Mouse (Mus musculus): ENCODE results near the gene Tcirg1. TPM values are rescaled to one million over a fixed set of nuclear protein-coding genes. Genes with fewer than 3 reads are reported as not detected.
A peak's percentile ranks its signal among the peaks of the same experiment; 100 is the strongest.

Gene Tcirg1
- total RNA-seq, 2 experiments from 2014 or later: 15.4 to 20.2 TPM

DNA sequence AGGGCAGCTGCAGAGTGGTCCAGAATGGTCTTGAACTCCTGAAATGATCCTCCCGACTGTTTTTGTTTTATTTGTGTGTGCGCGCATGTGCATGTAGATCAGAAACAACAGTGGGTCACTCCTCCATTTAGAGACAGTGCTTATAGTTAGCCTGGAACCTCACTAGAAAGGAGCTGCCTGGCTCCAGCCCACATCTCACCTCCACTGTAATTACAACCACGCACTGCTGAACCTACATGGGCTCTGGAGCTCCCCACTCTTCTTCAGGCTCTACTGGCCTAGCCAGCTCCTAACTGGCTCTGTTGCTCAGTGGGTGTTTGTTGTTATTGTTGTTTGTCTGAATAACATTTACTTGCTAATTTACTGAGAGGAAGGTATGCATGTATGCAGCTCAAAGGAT is 7.3 kb downstream of the Tcirg1 start:
- DNase-seq (ENCODE audit: low spot score in 2 of 2): no peak

DNA sequence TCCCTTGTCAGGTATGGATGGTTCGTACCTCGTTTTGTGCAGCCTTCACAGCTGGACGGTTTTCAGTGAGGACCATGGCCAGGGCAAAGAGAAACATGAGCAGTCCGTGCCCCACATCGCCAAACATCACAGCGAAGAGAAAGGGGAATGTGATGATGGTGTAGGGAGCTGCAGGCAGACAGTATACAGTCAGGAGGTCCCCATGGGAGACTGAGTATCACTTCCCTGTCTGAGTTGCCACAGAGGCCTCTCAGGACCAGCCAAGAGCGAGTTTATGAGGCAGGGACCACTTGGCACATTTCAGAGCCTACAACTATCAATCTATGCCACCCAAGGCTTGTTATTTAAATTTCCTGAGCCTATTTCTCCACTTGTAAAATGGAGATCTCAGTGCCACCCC is 8.0 kb downstream of the Tcirg1 start:
- no peak for DNase-seq (ENCODE audit: low spot score in 2 of 2)

DNA sequence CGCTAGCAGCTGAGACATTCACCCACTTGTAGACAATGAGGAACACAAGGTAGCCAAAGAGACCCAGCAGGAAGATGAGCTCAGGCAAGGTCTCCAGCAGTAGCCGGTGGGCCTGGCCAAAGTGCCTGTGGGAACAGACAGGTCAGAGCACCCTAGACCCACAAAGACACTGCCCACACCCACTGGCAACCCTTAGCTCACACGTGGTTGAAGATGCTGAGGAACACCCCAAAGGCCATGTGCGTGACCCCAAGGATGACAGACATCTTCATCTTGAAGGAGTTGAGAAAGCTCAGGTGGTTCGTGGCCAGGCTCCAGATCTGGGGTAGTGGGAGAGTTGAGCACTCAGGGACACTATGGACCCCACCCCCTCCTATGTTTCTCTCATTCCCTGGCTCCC is 9.4 kb downstream of the Tcirg1 start:
- DNase-seq (ENCODE audit: low spot score in 2 of 2): no peak

DNA sequence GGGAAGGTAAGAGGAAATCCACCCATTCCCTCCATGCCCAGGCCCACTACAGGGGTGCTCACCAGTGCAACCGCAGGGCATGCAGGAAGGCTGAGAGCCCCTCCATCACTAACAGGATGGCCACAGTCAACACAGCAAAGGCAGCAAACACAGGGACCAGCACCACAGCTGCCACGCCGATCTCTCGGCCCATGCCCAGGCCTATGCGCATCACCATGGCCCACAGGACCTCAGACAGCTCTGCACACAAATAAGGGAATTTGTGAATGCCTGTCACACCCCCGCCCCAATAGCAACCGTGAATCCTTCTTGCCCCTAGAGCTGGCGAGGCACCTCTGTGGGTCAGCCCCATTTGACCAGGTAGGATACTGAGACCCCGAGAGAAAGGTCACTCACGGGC is 10.7 kb downstream of the Tcirg1 start:
- no peak for DNase-seq (ENCODE audit: low spot score in 2 of 2)

DNA sequence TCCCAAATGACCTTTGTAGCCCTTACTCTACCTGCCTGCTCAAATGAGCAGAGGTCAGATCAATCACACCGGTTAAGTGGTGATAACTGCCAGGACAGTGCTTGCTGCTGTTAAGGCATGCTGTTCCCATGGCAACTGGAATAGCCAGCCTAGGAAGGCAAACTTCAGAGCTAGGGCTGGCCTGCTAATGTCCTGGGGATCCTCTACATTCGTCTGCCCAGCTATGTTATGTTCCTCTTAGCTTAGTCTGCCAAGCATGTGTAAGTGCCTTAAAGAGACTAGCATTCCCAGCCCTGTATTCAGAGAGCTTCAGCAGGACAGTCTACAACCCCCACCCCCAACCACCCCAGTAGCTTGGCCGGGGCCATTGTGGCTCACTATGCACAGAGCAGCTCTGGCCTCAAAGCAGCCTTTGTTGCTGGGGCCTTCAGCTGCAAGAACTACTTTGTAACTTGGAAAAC is 11.7 kb downstream of the Tcirg1 start:
- peak in 1 of 2 experiments; percentile 34 for DNase-seq (ENCODE audit: low spot score in 2 of 2)

DNA sequence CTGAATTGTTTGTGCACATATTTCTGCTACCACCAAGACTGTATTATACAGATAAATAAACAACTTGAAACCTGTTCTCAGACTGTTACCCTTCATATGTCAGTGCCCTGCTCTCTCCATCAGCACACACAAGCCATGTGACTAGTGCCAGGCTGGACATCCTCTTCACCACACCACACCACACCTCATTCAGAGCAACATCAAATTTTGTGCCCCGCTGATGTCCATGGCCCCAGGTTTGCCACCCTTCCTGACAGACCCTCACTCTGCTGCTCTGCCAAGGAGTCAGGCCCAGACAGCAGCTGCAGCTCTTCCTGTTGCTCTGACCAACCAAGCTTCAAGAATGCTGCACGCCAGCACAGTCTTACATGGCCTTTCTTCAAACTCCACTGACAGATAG is 12.6 kb downstream of the Tcirg1 start:
- no peak for DNase-seq (ENCODE audit: low spot score in 2 of 2)

DNA sequence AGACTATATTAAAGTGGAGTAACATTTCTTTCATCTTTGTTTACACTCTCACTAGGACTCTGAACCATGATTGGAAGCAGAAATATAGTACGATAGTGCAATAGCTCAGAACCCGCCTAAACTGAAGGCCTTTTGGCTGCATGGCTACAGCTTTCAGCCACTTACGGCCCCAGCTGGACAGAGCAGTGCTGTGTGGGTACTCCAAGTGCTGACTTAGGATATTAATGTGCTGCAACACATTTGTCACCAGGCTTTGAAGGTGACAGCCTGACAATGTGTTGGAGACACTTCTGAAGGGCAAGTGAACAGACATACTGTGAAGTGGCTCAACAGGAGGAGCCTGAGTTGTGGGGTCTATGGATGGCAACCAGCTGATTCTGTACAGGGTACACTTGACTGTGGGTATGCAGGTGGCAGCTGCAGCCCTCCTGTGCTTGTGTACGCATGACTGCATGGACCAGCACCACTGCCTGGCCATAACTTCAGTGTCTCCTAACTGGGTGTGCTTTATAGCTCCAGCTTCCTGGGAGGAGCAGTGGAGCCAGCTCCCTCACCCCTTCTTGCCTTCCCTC is 13.3 kb downstream of the Tcirg1 start:
- DNase-seq (ENCODE audit: low spot score in 2 of 2): no peak

DNA sequence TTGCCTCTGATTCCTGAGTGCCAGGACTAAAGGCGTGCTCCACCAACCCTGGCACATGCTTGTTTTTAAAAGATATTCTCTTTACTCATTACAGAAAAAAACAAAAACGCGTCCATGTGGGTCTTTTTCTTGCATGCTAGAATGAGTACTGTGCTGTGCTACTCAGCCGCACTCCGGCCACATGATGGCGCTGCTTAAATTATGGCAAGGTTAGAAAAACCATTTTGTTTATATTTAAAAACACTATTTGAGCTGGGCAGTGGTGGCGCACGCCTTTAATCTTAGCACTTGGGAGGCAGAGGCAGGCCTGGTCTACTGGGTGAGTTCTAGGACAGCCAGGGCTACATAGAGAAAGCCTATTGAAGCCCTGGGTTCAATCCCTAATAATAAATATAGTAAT is 16.8 kb downstream of the Tcirg1 start:
- DNase-seq (ENCODE audit: low spot score in 2 of 2): no peak

DNA sequence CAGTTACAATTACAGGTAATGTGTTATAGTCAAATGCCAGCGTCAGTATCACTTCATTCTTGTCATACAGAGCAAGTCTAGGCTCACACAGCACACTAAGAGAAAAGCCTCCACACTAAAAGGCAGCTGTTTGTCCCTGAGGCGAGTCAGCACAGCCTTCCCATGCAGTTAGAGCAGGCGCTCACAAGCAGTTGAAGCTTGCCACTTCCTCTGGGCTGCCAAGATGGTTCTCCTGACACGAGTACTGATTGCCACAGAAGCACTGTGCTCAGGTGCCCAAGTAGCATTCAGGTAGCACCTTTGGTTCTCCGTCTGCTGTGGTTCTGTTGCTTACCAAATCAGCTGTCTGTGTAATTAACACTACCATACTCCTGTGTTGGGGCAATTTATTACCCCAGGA is 17.8 kb downstream of the Tcirg1 start:
- DNase-seq (ENCODE audit: low spot score in 2 of 2): no peak

DNA sequence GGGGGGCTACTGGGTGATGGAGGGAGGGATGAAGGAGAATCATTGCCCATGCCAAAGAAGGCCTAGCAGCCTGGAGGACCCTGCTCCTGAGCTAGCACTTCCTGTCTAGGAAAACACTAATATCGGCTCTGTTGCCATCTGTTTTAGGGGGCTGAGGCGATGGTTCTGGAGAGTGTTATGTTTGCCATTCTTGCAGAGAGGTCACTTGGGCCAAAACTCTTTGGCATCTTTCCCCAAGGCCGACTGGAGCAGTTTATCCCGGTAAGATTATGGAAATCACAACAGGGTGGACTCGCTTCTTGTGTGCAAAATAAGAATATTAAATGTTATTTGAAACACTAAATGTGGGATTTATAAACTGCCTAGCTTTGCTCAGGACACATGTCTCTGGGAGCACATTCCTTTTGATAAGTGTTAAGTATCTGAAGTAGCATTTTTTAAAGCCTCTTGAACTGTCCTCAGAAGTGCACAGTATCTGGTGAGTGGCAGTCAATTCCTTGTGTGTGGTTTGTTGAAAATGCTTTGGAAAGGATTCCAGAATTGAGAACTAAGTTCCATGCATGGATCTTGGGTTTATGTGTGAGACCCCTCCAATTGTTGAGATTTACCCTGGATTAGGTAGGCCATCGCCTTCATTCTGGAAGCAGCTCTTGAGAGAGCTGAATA is 22.5 kb downstream of the Tcirg1 start:
- DNase-seq (ENCODE audit: low spot score in 2 of 2): no peak

DNA sequence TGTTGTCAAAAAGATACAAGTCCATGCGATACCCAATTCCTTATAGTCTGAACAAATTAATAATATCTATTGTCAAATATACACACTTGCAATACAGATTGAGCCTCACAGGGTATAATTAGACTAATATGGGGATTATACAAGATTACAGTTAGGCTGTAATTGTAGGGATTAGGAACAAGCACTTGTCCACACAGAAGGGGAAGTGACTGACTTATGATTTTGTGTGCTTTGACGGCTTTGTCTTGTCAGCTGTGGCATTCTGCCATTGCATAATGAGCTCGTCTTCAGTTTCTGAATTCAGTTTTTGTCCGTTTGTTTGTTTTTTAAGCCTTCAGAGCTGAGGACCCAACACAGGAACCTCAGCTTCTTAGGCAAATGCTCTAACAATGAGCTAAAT is 24.7 kb downstream of the Tcirg1 start:
- no peak for DNase-seq (ENCODE audit: low spot score in 2 of 2)

DNA sequence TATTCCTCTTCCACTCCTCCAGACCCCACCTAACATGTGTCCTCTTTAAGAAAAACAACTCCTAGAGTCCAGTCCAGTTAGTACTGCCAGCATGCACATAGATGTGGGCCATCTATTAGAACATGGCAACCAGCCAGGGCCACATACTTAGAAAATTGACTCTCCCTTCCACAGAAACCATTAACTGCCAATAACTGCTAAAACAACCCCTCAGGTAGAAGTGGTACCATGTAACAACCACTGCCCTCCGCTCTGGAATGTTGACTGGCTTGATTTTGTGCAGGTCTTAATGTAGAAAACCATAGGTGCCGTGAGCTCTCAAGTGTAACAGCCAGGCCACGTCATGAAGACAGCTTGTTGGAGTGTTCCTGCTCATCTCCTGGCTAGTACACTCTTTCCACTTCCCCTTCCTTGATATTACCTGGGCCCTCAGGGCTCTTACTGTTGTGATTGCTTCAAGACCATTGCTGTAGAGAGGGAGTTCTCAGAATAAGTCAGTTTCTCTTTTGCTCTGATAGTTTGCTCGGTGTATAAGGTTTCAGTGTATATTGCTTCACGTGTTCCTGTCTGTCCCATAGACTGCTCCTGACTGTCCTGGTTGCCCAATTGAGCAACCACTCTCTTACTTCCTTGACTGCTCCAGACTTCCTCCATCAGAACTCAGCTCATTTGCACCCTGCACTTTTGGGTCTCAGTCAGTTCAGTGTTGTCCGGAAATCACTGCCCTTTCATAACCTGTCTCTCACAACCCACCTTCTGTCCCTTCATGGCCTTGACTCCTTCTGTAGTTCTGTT is 26.7 kb downstream of the Tcirg1 start:
- DNase-seq (ENCODE audit: low spot score in 2 of 2): no peak

DNA sequence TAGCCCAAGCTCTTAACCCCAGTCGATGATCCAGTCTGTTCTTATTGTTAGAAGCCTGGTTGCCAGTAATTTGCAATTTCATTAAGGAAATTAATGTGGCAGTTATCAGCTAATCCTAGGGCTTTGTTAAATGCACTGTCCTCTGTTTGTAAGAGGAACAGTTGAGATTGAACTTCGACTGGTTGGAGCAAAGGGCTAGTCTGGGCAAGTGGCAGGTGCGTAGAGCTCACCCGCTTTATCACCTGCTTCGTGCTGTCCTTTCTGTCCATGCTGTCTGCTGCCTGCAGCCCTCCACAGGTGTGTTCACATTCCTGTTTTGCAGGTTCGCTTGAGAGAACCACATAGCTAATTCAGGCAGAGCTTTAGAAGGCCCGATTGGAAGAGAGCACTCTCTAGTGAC is 31.9 kb downstream of the Tcirg1 start:
- DNase-seq (ENCODE audit: low spot score in 2 of 2): no peak

DNA sequence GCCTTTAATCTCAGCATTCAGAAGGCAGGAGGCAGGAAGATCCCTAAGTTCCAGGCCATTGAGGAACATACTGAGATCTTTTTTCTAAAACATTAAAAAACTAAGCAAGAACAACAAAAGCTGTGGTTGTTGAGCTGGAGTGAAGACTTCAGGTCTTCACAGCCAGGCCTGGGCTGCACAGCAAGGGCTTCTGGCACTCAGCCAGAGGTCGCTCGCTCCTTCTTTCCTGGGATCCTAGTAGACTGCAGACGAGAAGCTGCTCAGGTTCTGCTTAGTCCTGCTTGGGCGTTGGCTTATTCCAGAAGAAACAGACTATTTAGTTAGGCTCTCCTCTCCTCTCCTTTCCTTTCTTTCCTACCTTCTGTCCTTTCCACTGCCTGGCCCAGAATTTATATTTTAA is 34.6 kb downstream of the Tcirg1 start:
- DNase-seq (ENCODE audit: low spot score in 2 of 2): no peak

DNA sequence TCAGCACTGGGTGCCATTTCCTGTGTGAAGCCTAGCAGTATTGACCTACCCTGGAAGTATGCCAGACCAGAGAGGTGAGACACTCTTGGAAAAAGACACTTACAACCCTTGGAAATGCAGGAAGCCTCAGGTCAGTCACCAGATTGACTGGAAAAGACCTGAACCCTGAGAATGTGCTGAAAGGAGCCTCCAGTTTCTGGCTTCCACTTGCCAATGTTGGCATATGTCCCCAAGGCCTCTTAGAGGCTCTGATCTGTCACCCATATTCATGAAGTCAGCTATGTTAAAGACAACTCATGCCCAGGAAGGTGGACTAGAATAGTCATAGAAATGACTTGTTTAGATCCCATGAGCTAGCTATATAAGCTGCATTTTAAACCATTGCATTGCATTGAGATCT is 35.5 kb downstream of the Tcirg1 start:
- no peak for DNase-seq (ENCODE audit: low spot score in 2 of 2)

DNA sequence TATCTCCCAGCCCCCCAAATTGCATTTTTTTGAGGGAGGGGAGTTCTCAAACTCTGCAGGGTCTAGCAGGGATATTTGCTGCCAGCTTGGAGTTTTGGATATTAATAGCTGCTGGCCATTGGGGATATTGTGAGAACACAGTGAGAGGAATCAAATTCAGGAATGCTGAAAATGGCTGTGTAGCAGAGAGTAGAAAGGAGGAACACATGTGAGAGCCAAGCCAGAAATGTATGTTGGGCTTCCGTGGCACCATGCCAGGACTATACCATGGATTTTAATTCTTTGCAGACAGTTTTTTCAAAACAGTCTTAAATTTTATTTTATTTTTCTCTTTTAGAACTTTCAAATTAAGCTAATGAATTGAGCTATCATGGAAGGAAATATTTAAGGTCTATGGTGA is 38.6 kb downstream of the Tcirg1 start:
- no peak for DNase-seq (ENCODE audit: low spot score in 2 of 2)

DNA sequence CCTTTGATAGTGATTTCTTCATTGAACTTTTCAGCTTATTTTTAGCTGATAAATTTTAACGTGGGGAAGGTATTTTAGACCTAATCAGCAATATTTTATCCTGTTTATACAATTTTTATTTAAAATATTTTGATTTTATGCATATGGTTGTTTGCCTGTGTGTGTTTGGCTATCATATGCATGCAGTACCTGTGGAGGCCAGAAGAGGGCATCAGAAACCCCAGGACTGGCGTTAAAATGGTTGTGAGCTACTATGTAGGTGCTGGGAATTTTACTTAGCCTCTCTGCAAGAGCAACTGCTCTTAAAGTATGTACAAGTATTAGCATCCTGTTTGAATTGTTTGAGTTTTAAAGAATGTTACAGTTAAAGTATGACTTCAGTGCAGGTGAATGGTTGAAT is 42.0 kb downstream of the Tcirg1 start:
- DNase-seq (ENCODE audit: low spot score in 2 of 2): no peak

DNA sequence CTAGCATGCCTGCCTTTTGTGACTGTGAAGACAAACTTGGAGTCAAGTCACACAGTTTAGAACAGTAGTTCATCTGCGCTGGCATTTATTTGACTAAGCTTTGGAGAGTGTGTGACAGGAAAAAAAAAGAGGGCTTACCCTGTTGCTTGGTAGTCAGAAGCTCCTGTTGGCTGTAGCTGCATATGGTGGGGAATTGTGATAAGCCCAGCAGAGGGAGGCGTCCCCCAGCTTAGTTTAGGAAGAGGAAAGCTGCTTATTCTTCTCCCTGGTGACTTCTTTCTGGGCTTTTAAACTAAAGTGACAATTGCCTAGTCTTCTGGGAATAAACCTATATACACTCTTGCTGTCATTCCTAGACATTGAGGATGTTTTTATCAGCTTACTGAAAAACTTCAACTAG is 44.2 kb downstream of the Tcirg1 start:
- DNase-seq (ENCODE audit: low spot score in 2 of 2): peak in 1 of 2 experiments; percentile 18

DNA sequence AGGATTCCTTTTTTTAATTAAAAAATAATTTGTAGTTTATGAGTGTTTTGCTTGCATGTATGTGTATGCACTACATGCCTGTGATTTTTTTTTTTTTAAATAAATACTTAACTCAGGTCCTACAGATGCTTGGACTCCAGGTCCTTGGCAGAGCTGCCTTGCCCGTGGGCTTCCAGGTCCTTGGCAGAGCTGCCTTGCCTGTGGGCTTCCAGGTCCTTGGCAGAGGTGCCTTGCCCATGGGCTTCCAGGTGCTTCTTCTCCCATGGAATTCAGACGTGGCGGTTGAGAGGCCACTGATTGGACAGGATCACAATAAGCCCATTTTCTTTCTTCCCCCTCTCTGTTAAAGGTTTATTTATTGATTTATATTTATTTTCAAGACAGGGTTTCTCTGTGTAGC is 49.7 kb downstream of the Tcirg1 start:
- no peak for DNase-seq (ENCODE audit: low spot score in 2 of 2)

DNA sequence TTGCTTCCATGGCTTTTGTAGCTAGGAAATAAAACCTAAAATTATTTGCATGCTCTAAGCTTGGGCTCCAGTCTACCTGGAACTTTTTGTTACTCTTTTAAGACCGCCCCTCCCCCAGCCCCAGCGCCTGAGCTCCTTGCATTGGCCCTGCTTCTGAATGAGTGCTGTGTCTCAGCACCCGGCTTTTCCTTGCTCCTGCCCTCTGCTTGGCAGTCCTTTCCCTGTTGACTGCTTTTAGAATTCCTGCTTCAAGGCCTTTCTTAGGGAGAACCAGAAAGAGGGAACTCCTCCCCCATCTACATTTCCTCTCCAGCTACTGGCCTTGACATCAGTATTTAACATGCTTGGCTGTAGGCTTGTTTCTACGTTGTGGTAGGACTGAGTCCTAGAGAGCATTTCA is 51.3 kb downstream of the Tcirg1 start:
- peak; percentile 35 to 61 for DNase-seq (ENCODE audit: low spot score in 2 of 2)

DNA sequence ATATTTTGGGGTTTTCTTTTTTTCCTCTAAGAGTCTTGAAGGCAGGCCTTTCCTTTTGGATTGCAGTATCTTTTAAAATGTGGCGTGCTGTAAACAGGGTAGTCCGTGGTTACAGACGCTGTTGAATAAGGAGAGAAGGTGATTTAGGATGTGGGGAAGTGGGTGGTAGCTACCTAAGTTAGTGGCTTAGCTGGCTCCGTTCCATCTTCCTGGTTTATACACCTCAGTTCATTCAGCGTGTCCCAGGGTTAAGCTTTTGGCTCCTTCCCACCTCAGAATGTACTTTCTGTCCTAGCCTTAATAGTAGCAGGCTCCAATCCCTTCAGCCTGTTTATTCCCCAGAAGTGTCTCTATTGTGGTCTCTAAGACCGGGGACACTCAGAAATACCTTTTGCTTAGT is 51.8 kb downstream of the Tcirg1 start:
- DNase-seq (ENCODE audit: low spot score in 2 of 2): no peak

DNA sequence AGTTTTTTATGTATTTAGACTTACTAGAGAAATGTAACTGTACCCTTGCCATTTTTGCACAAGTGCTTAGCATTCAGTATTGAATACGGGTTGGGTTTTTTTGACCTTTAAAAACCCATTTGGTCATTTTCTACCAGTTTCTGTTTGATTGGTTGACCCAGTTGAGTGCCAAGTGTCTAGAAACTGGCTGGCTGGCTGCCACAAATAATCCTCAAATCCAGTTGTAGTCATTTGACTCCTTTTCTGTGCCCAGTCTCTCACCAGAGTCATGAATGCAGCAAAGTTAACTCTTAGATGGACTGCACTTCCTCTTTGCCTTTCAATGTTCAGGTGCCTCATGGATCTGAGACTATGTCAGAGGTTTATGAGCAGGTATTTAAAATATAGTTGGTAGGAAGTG is 53.0 kb downstream of the Tcirg1 start:
- peak in 1 of 2 experiments; percentile 40 for DNase-seq (ENCODE audit: low spot score in 2 of 2)

DNA sequence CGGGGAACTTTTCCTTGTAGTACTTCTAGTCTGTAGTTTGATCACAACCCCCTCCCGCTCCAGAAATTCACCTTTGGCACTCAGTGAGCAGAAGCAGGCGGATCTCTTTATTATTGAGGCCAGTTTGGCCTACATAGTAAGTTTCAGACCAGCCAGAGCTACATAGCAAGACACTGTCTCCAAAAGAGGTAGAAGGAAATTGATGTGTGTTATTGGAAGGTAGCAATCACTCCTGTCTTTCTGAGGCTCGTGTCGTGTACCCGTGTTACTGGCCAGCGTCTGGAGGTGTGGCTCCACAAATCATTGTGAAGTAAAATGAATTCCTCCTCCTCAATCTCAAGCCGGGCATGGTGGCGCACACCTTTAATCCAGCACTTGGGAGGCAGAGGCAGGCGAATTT is 53.8 kb downstream of the Tcirg1 start:
- DNase-seq (ENCODE audit: low spot score in 2 of 2): no peak

Measured in layer of hippocampus, postnatal 14 days (tissue).